In genomic region chr11:109902616-109903598, GRCm38 (mm10) we compare ENCODE assay signal across 12 mouse cellular contexts.
DNase-seq lines count a peak whose midpoint lies in the region; ATAC-seq lines count a peak whose summit lies in the region.
"Had no signal": no experiment of that assay in that cellular context is flagged by ENCODE, and none has a peak within 500 bp of the region (broad histone marks: within the 10 kb centered on the region; RNA-seq: fewer than 3 reads in every experiment).

No protein-coding gene starts in this region.

- no peaks in the 10 kb centered on the region for H3K36me3 ChIP-seq in heart, embryonic 10.5 days
- H3K36me3 ChIP-seq: lung, embryonic 15.5 days had no signal

- no peak overlapping the region for H3K27ac ChIP-seq in heart, embryonic 10.5 days
- H3K27ac ChIP-seq: lung, embryonic 15.5 days had no signal

- peak; percentile 35 for DNase-seq in heart, adult 8-10 months (ENCODE audit: low spot score)
- no peak for DNase-seq in heart, embryonic 10.5 days (ENCODE audit: low spot score)
- peak; percentile 37 to 42 for DNase-seq in right cerebral cortex, postnatal 10 days (ENCODE audit: low spot score in 2 of 2)
- no peak for DNase-seq in right cerebral cortex, postnatal 14 days
- DNase-seq in heart, postnatal 10 days = peak; percentile 55 to 62
- DNase-seq in adrenal gland, postnatal 14 days = no peak
- no peak for DNase-seq in lung, postnatal 14 days
- DNase-seq: right cerebral cortex, postnatal 25 days had no signal

- no peaks in the 10 kb centered on the region for H3K9me3 ChIP-seq in heart, embryonic 10.5 days
- H3K9me3 ChIP-seq: lung, embryonic 15.5 days had no signal

- 54% methylated on average over 6 of the region's 6 CpGs for WGBS in heart, embryonic 10.5 days

- no peak overlapping the region for H3K4me3 ChIP-seq in heart, embryonic 10.5 days
- H3K4me3 ChIP-seq: lung, embryonic 15.5 days had no signal

- H3K27me3 ChIP-seq in heart, embryonic 10.5 days (ENCODE audit: insufficient read depth, poor library complexity, severe bottlenecking) = no peaks in the 10 kb centered on the region
- H3K27me3 ChIP-seq: CH12.LX; lung, embryonic 15.5 days had no signal

- H3K4me1 ChIP-seq in heart, embryonic 10.5 days = no peaks in the 10 kb centered on the region

- no peak for ATAC-seq in megakaryocyte, adult 5-6 weeks (ENCODE audit: poor library complexity, severe bottlenecking)
- ATAC-seq: intestine, embryonic 16.5 days had no signal

- intact Hi-C loops in heart, postnatal 10 days (cut with DNase I) = no loop called here

Comparison
In these comparisons a context has a peak if more than half of its experiments do, and no peak if none do; other contexts are left out.
1. DNase-seq: peak in heart, adult 8-10 months (single experiment), right cerebral cortex, postnatal 10 days (2 of 2) and heart, postnatal 10 days (2 of 2); none in heart, embryonic 10.5 days (single experiment), right cerebral cortex, postnatal 14 days (single experiment), adrenal gland, postnatal 14 days (single experiment) and lung, postnatal 14 days (single experiment).